Mouse (Mus musculus): ENCODE data around the gene Cenpu. TPM values are rescaled to one million over a fixed set of nuclear protein-coding genes. Genes with fewer than 3 reads are reported as not detected.

The Cenpu gene
- 6.7 and 7.0 TPM in 2 replicates for polyA plus RNA-seq (2014; fragmentation: Nextera tagmentation; extraction: Ambion mirVana)

DNA sequence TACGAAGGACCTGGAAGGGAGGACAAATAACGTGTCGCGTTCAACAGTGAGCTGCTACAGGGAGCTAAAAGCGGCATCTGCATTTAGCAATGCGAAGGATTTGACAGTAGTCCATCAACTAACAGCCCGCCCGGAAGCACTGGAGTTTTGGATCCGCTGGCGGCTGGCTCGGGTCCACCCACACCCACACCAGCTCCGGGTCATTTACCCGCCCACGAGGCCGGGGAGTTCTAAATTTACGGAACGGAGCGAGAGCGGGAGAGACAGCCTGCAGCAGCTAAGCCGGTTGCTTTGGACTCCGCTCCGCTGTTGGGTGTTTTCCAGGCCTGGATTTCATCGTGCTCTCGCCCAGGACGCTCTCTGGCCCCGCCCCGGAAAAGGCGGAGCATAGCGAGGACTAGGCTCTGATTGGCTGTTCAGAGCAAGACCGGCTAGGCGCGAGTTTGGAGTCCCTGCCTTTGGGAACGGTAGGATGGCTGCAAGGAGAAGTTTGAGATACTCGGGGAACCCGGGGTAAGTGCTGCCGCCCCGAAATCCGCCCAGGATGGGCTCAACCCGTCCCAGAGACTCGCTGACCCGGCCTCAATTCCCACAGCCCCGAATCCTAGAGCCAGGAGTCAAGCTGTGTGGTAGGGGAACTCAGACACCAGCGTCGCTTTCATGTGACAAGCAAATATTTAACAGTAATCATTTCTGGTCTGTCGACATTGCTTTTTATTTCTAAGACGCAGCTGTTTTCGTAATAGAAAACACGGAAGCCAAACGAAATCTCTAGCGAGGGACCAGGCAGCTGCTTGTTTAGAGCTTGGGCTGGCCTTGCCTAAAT lies at the start of gene Cenpu:
TSS of gene Cenpu (plus strand) at position 414 of the 826 bp plus-strand sequence.
- Histone ChIP-seq H3K27me3 (ENCODE audit: control insufficient read depth, insufficient read depth, low read length) (no peaks in the 10 kb centered on the region), H3K4me2 (ENCODE audit: low read depth, low read length) (peak within 1 kb of the TSS; percentile 55), H3K36me3 (ENCODE audit: control insufficient read depth, insufficient read depth, low read length) (no peaks in the 10 kb centered on the region), H3K9me3 (ENCODE audit: control insufficient read depth, low read length) (no peaks in the 10 kb centered on the region), H3K27ac (ENCODE audit: low read depth, low read length) (peak within 1 kb of the TSS; percentile 73), H3K4me1 (ENCODE audit: control insufficient read depth, insufficient read depth, low read length) (peaks cover 4% of the 10 kb centered on the region; the same call in 1 of the 2 replicates), H3K9ac (replicated peaks; ENCODE audit: low read depth, low read length) (peak within 1 kb of the TSS; percentile 51), H3K4me3 (ENCODE audit: low read depth, low read length) (peak within 1 kb of the TSS; percentile 61)
- under 1% methylated on average over 50 of the region's 50 CpGs for WGBS
- ATAC-seq (ENCODE audit: low read depth), result peak; percentile 99

DNA sequence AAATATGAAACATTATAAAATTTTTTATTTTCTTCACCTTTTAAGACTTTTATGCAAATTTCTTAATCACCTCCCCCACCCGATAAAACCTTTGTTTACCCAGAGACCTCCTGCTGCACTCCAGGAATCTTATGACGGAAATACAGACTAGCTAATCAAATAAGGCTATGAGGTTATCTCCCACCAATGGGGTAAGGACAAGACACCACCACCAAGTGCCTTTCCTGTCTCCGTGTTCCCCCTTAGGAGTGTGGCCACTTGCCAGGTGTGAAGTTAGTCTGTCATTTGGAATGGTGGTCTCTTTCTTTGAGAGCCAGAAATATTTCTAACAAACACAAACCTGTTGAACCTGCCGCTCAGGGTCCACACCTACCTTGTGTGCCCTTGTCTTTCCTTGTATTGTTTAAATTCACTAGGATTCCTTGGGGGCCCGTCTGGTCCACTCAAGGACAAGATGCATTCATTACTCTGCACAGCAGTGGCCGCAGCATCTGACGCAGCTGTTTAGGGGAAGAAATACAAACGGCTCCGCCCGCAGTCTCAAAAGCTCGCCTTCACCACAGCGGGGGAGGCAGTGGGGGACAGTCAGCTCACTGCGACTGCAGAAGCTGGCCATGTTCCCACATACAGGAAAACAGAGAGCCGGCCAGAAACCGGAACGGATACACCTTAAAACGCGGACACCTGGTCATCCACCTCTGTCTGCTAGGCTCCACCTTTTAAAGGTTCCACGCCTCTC lies 49.3 kb upstream of the Cenpu start:
- peak overlapping the region; percentile 22; the same call in 1 of the 2 replicates for H3K4me3 ChIP-seq (ENCODE audit: low read depth, low read length)
- no peak overlapping the region for H3K27ac ChIP-seq (ENCODE audit: low read depth, low read length)
- no peaks in the 10 kb centered on the region for H3K4me1 ChIP-seq (ENCODE audit: control insufficient read depth, insufficient read depth, low read length)
- H3K9me3 ChIP-seq (ENCODE audit: control insufficient read depth, low read length), result no peaks in the 10 kb centered on the region
- peak overlapping the region; percentile 36 for H3K4me2 ChIP-seq (ENCODE audit: low read depth, low read length)
- H3K27me3 ChIP-seq (ENCODE audit: control insufficient read depth, insufficient read depth, low read length), result no peaks in the 10 kb centered on the region
- no peak for ATAC-seq (ENCODE audit: low read depth)
- H3K9ac ChIP-seq (replicated peaks; ENCODE audit: low read depth, low read length), result no peak overlapping the region; the same call in 1 of the 2 replicates
- WGBS, result 24% methylated on average over 19 of the region's 19 CpGs
- no peaks in the 10 kb centered on the region for H3K36me3 ChIP-seq (ENCODE audit: control insufficient read depth, insufficient read depth, low read length)

DNA sequence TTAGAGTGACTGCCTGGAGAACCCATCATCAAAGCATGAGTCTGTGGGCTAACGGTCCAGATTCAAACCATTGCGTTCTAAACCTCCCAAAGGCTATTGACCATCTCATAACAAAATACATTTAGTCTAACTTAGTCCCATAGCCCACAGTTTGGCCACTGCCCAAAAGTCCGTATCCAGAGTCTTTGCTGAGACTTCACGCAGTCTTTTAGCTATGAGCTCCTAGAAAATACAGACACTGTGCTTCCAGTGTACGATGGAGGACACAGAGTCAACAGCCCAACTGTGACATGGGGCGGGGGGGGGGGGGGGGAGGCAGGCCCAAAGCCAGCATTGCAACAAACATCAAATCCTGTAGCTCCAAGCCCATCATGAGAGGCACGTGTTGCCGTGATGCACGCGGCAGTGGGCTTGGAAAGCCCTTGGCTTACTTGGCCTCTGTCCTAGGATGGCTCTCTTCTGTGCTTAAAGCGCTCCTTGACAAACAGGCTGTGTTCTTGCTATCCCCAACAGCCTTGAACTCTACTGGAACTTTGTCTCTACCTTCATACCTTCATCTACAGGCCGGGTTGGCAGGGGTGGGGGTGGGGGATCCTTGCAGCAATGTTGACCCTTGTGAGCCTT lies 48.6 kb upstream of the Cenpu start:
- H3K9me3 ChIP-seq (ENCODE audit: control insufficient read depth, low read length), result no peaks in the 10 kb centered on the region
- no peak for ATAC-seq (ENCODE audit: low read depth)
- no peaks in the 10 kb centered on the region for H3K27me3 ChIP-seq (ENCODE audit: control insufficient read depth, insufficient read depth, low read length)
- H3K4me1 ChIP-seq (ENCODE audit: control insufficient read depth, insufficient read depth, low read length), result no peaks in the 10 kb centered on the region
- no peaks in the 10 kb centered on the region for H3K36me3 ChIP-seq (ENCODE audit: control insufficient read depth, insufficient read depth, low read length)
- peak overlapping the region; percentile 22; the same call in 1 of the 2 replicates for H3K4me3 ChIP-seq (ENCODE audit: low read depth, low read length)
- H3K4me2 ChIP-seq (ENCODE audit: low read depth, low read length), result peak overlapping the region; percentile 36
- 76% methylated on average over 12 of the region's 12 CpGs for WGBS
- H3K27ac ChIP-seq (ENCODE audit: low read depth, low read length), result no peak overlapping the region
- no peak overlapping the region; the same call in 1 of the 2 replicates for H3K9ac ChIP-seq (replicated peaks; ENCODE audit: low read depth, low read length)

DNA sequence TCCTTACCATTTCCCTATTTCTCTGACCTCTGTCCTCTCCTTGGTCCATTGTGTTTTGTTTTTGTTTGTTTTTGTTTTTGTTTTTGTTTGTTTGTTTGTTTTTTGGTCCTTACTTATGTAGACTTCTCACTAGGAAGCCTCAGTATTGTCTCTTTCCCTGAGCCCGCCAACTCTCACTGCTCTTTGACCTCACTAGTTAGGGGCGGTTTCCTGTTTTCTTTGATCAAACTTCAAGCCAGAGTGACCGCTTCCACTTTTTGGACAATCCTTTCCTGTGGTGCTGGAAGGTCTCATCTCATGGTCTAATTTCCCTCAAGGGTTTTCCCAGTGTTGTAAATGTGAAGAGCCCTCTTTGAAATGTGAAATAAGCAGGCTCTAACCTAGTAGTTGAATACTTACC lies 47.6 kb upstream of the Cenpu start:
- WGBS, result 70% methylated on average over 3 of the region's 3 CpGs
- no peak overlapping the region for H3K4me2 ChIP-seq (ENCODE audit: low read depth, low read length)
- no peak overlapping the region for H3K4me3 ChIP-seq (ENCODE audit: low read depth, low read length)
- H3K9me3 ChIP-seq (ENCODE audit: control insufficient read depth, low read length), result no peaks in the 10 kb centered on the region
- no peaks in the 10 kb centered on the region for H3K27me3 ChIP-seq (ENCODE audit: control insufficient read depth, insufficient read depth, low read length)
- no peaks in the 10 kb centered on the region for H3K36me3 ChIP-seq (ENCODE audit: control insufficient read depth, insufficient read depth, low read length)
- no peak for ATAC-seq (ENCODE audit: low read depth)
- H3K9ac ChIP-seq (replicated peaks; ENCODE audit: low read depth, low read length), result no peak overlapping the region
- H3K27ac ChIP-seq (ENCODE audit: low read depth, low read length), result no peak overlapping the region
- H3K4me1 ChIP-seq (ENCODE audit: control insufficient read depth, insufficient read depth, low read length), result no peaks in the 10 kb centered on the region

DNA sequence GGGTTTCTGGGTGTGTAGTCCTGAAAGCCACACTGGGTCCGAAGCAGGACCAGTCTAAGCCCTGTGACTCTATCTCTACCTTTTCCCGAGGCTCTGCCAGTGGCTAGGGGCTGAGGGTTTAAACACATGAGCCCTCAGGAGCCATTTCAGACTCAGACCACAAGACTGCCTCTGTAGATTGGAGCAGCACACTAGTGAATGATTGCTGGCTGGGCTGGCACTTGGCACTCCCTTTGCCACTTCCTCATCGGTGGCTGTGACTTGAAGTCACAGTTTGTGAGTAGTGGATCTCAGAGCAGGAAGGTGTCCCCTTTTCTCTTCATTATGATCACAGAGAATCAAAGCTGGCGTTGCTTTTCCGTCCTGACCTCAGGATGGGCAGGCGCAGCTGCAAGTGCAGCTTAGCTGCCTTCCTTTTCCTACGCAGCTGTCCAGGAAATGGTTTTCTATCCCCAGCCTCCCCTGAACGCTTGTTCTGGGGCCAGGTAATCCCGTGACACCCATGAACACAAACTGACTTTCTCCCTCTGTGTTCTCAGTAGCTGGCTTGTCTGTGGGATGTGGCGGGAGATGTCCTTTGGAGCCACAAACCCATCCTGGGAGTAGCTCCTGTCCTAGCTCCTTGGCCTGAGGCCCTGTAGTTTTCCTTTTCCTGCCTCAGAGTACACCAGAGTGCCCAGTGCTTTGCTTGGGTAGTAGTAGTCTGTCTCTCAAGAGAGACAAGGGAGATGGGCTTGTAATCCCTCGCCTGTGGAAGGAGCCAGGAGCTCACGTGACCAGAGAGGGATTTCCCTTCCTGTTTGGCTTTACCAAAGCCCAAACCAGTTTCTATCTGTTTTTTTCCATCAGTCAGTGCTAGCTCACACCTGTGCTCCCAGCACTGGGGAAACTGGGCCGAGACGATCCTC lies 43.1 kb upstream of the Cenpu start:
- 85% methylated on average over 14 of the region's 14 CpGs for WGBS
- H3K27ac ChIP-seq (ENCODE audit: low read depth, low read length), result no peak overlapping the region
- no peak overlapping the region for H3K9ac ChIP-seq (replicated peaks; ENCODE audit: low read depth, low read length)
- H3K27me3 ChIP-seq (ENCODE audit: control insufficient read depth, insufficient read depth, low read length), result no peaks in the 10 kb centered on the region
- no peaks in the 10 kb centered on the region for H3K4me1 ChIP-seq (ENCODE audit: control insufficient read depth, insufficient read depth, low read length)
- ATAC-seq (ENCODE audit: low read depth), result no peak
- H3K9me3 ChIP-seq (ENCODE audit: control insufficient read depth, low read length), result no peaks in the 10 kb centered on the region
- no peaks in the 10 kb centered on the region for H3K36me3 ChIP-seq (ENCODE audit: control insufficient read depth, insufficient read depth, low read length)
- H3K4me2 ChIP-seq (ENCODE audit: low read depth, low read length), result no peak overlapping the region
- no peak overlapping the region for H3K4me3 ChIP-seq (ENCODE audit: low read depth, low read length)

DNA sequence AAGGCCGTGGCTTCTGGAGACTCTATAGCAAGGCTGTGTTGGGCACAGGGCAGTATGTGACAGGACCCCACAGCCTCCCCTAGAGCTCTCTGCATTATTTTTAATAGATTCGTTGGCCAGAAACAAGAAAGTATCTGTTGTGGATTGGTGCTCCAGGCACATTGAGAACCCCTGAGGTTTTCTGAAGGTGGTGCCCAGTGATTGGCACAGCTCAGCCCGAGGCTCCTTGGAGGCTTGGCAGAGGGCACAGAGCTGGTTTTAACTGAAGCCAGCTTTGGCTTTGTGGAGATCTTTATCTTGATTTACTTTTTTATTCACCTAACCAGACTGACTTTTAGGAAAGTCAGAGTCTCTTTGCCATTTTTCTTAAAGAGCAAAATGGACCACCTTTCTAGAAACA lies 42.4 kb upstream of the Cenpu start:
- no peaks in the 10 kb centered on the region for H3K36me3 ChIP-seq (ENCODE audit: control insufficient read depth, insufficient read depth, low read length)
- H3K27me3 ChIP-seq (ENCODE audit: control insufficient read depth, insufficient read depth, low read length), result no peaks in the 10 kb centered on the region
- 91% methylated on average over 3 of the region's 3 CpGs for WGBS
- no peak overlapping the region for H3K27ac ChIP-seq (ENCODE audit: low read depth, low read length)
- no peak overlapping the region for H3K4me3 ChIP-seq (ENCODE audit: low read depth, low read length)
- H3K9me3 ChIP-seq (ENCODE audit: control insufficient read depth, low read length), result no peaks in the 10 kb centered on the region
- no peak overlapping the region for H3K9ac ChIP-seq (replicated peaks; ENCODE audit: low read depth, low read length)
- no peaks in the 10 kb centered on the region for H3K4me1 ChIP-seq (ENCODE audit: control insufficient read depth, insufficient read depth, low read length)
- H3K4me2 ChIP-seq (ENCODE audit: low read depth, low read length), result no peak overlapping the region
- no peak for ATAC-seq (ENCODE audit: low read depth)

DNA sequence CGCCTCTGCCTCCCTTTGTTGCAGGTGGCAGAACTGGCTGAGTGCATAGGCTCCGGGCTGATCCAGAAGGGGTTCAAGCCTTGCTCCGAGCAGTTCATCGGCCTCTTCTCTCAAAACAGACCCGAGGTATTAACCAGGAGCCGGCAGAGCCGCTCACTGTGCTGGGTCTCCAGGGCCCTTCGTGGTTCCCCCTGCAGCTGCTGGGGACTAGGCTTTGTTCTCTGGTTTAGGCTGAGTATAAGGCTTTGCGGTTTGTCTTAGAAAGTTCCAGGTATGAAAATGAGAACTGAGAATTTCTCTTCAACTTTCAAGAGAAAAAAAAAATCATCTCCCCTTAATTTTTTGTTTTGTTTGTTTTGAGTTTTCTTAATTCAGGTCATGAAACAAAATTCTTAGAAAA lies 40.5 kb upstream of the Cenpu start:
- Histone ChIP-seq H3K9me3 (ENCODE audit: control insufficient read depth, low read length) (no peaks in the 10 kb centered on the region), H3K4me2 (ENCODE audit: low read depth, low read length) (no peak overlapping the region), H3K4me3 (ENCODE audit: low read depth, low read length) (no peak overlapping the region), H3K4me1 (ENCODE audit: control insufficient read depth, insufficient read depth, low read length) (no peaks in the 10 kb centered on the region), H3K27me3 (ENCODE audit: control insufficient read depth, insufficient read depth, low read length) (no peaks in the 10 kb centered on the region), H3K36me3 (ENCODE audit: control insufficient read depth, insufficient read depth, low read length) (no peaks in the 10 kb centered on the region), H3K27ac (ENCODE audit: low read depth, low read length) (no peak overlapping the region), H3K9ac (replicated peaks; ENCODE audit: low read depth, low read length) (no peak overlapping the region)
- 90% methylated on average over 9 of the region's 9 CpGs for WGBS
- no peak for ATAC-seq (ENCODE audit: low read depth)

DNA sequence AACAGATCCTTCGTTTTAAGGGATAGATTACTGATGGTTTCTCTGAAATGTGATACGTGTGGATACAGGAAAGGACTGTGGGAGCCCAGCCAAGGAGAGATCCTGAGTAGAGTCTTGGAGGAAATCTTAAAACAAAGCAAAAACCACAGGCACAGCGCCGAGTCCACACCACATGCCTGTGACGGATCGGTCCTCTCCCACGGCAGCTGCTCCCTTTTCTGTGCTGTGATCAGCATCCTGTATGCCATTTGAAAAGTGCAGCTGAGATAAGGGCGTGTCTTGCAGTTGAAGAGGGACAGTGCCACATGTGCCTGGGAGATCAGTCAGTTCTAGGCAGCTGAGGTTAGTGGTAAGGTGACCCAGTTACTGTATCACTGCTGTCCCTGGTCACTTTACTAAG lies 39.3 kb upstream of the Cenpu start:
- no peak; the same call in 1 of the 2 replicates for ATAC-seq (ENCODE audit: low read depth)
- Histone ChIP-seq H3K9ac (replicated peaks; ENCODE audit: low read depth, low read length) (no peak overlapping the region), H3K36me3 (ENCODE audit: control insufficient read depth, insufficient read depth, low read length) (no peaks in the 10 kb centered on the region), H3K27ac (ENCODE audit: low read depth, low read length) (no peak overlapping the region), H3K4me3 (ENCODE audit: low read depth, low read length) (no peak overlapping the region), H3K27me3 (ENCODE audit: control insufficient read depth, insufficient read depth, low read length) (no peaks in the 10 kb centered on the region), H3K4me1 (ENCODE audit: control insufficient read depth, insufficient read depth, low read length) (no peaks in the 10 kb centered on the region), H3K9me3 (ENCODE audit: control insufficient read depth, low read length) (no peaks in the 10 kb centered on the region), H3K4me2 (ENCODE audit: low read depth, low read length) (no peak overlapping the region)
- WGBS, result 75% methylated on average over 8 of the region's 8 CpGs

Data from neural tube, embryonic 14.5 days (tissue).